Mouse (Mus musculus) left cerebral cortex, postnatal 4 days (tissue): ENCODE data around the gene Htr1b. TPM values are rescaled to one million over a fixed set of nuclear protein-coding genes. Genes with fewer than 3 reads are reported as not detected.

Experiments used
- DNase-seq: peaks from one replicate; pipeline ENCODE4 v3.0.0-alpha.2; 2022
- intact Hi-C: fragments of 180-260 bp; cut with DNase I; formaldehyde crosslinking; loops from one replicate; pipeline ENCODE4 v1.15.1; 2025
- total RNA-seq, 2 experiments: library from RNA; stranded (reverse); gene quantifications; 2 replicates each; pipeline ENCODE4 v1.2.3; 2021

Htr1b gene
- 10 to 100 TPM; 10.0 to 10.4 TPM for total RNA-seq

DNA sequence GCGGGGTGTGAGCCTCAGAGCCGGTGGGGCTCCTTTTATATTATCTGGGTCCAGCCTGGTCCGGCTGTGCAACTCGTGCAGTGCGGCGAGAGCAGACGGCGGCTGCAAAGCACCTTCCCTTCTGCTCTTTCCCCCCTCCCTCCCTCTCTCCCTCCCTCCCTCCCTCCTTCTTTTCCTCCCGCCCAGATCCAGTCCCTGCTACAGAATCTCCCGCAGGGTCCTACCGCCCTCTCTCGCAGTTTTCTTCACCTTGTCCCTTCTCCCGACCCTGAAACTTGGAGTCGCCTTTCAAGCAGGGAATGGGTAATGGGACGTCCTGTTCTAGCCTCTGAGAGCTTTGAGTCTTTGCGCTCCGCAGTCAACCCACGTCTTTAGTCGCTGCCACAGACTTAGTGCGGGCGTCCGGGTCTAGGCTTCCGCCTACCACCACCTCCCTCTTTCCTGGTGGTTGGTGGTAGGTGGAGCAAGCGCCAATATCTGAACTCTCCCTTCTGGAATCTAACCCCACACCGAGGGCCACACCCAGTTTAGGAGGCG, at the start of gene Htr1b:
TSS of gene Htr1b (minus strand) at position 392 of the 537 bp plus-strand sequence.
- intact Hi-C loops, result loop anchor here (5.0 kb wide), 1 partner anchor 1301 kb away; no protein-coding TSS in a partner anchor
- DNase-seq, result peak; percentile 27

GRCm38 (mm10) chr9:81676716-81677115, 43.1 kb upstream of the Htr1b start:
- intact Hi-C loops, result no loop called here
- DNase-seq, result no peak

GRCm38 (mm10) chr9:81637486-81637885, 3.9 kb upstream of the Htr1b start:
- DNase-seq, result no peak
- intact Hi-C loops, result loop anchor here (5.0 kb wide), 2 partner anchors 1005 to 1180 kb away; no protein-coding TSS in a partner anchor

DNA sequence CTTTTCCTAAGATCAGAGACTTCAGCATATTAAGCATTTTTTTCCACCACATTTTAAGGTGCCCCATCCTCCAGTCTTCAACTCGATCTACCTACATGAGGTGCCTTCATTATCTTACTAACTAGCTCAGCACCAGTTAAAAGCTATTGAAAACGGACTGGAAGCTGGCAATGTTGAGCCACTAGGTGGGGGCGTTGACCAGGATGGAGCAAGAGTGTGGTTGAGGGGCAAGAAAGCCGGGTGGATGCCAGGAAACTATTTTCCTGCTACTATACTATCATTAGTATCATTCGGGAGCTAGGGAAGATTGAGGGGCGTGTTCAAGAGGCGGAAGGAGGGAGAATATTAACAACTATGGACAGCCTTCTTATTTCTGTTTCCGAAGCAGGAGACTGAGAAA, 1.5 kb upstream of the Htr1b start:
- intact Hi-C loops, result loop anchor here (5.0 kb wide), 2 partner anchors 1007 to 1182 kb away; no protein-coding TSS in a partner anchor
- peak; percentile 60 for DNase-seq

DNA sequence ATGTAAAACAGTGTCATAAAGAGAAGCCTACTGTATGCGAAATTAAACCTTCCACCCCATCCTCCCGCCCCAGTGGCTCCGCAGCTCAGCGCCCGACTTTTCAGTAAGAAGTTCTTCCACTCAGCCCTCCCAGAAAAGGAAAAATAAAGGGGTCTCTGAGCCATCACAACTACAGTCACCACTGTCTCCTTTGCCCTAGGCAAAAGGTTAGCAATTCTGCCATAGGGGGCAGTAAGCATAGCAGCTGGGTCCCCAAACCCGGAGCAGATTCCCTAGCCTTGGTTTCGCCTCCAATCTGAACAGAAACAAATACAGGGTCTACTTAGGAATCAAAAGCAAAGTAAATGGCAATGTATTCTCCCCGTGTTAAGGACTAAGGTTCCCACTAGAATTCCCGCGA, 535 bp upstream of the Htr1b start:
- no peak for DNase-seq

DNA sequence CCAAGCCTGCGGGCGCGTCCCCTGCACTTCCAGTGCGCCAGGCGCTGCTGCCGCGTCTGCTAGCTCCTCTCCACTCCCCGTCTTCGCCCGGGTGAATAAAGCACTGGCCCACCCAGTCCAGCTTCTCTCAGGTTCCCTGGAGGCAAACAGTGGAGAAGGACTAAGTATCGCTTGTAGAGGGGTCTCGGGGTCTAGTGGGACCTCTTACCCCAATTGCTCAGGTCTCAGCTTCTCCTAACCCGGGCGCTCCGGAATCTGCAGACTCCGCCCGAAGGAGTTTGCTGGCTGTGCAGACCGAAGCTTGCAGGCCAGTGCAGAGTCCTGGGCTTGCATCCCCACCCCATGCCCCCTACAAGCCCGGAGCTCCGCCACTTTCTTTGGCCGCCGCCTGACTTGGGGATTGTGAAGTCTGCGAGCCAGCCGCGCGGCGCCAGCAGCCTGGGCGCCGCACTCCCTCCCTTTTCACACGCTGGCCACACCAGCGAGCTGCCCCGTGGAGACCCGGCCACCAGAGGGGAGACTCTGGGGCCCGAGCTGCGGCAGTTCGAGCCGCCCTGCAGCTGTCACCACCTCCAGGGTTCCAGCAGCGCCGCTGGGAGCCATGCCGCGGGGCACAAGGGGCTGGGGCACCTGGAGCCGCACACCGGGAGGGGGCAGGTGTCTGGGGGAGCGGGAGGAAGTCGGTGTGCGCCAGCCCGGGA, 742 bp downstream of the Htr1b start:
- intact Hi-C loops, result loop anchor here (5.0 kb wide), 1 partner anchor 1301 kb away; no protein-coding TSS in a partner anchor

More for the DNA sequence above, 535 bp upstream of the Htr1b start:
- intact Hi-C loops, result loop anchor here (5.0 kb wide), 1 partner anchor 1302 kb away; no protein-coding TSS in a partner anchor

GRCm38 (mm10) chr9:81632191-81632735, 1.4 kb downstream of the Htr1b start:
- peak; percentile 12 for DNase-seq
- intact Hi-C loops, result loop anchor here (5.0 kb wide), 1 partner anchor 1300 kb away; no protein-coding TSS in a partner anchor

More for the DNA sequence above, 742 bp downstream of the Htr1b start:
- peak; percentile 33 for DNase-seq

- intact Hi-C loops, result loop anchor here (5.0 kb wide), 1 partner anchor 1299 kb away; no protein-coding TSS in a partner anchor
- peak; percentile 34 for DNase-seq
These were observed 2.0 kb downstream of the Htr1b start for GRCm38 (mm10) chr9:81631581-81632091.

GRCm38 (mm10) chr9:81626899-81627606, 6.6 kb downstream of the Htr1b start:
- DNase-seq, result peak; percentile 85

GRCm38 (mm10) chr9:81625898-81626297, 7.7 kb downstream of the Htr1b start:
- intact Hi-C loops, result loop anchor here (10.0 kb wide), 2 partner anchors 591 to 681 kb away; no protein-coding TSS in a partner anchor

More at GRCm38 (mm10) chr9:81626899-81627606, 6.6 kb downstream of the Htr1b start:
- intact Hi-C loops, result loop anchor here (10.0 kb wide), 2 partner anchors 592 to 682 kb away; no protein-coding TSS in a partner anchor

GRCm38 (mm10) chr9:81622873-81623272, 10.8 kb downstream of the Htr1b start:
- intact Hi-C loops, result loop anchor here (5.0 to 10.0 kb wide), 3 partner anchors 588 to 1241 kb away; no protein-coding TSS in a partner anchor
- no peak for DNase-seq

More at GRCm38 (mm10) chr9:81625898-81626297, 7.7 kb downstream of the Htr1b start:
- DNase-seq, result no peak

DNA sequence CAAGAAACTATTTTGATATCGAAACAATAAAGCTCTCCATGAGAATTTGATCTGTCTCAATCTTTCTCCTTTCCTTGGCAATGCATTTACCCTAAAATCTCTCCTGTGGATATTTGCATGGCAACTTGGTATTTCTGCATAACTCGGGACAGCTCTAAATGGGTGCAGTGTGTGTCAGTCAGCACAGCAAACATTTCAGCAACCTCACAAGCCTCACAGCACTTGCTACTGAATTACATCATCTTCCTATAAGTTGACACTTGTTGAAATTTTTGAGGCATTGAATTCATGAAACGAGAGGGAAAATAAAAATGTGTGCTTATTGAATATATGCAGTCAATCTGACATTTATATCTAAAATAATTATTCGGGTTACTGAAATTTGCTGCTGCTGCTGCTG, 22.6 kb downstream of the Htr1b start:
- intact Hi-C loops, result no loop called here
- no peak for DNase-seq

Other genes with a start within 250 kb of the Htr1b start
- 1 to 10 TPM; 1.8 to 2.0 TPM for gene Mei4, start 229.8 kb upstream of the Htr1b start, total RNA-seq